Mouse (Mus musculus) forebrain, embryonic 15.5 days (tissue): ENCODE measurements at regions not wholly inside any gene's neighbourhood (a gene's known extent, or its start where the extent isn't known, plus 50 kb on each side); places are given as distances from the start of the nearest gene placed in this dataset.

ENCODE experiments used
- ATAC-seq: fragments of 200-750 bp; cut with Nextera tagmentation; replicated peaks from 2 replicates; pipeline ENCODE4 v1.8.0; 2017; ENCODE audit warnings: mild to moderate bottlenecking, moderate TSS enrichment, moderate library complexity
- H3K27ac ChIP-seq: fragments of 300-500 bp; sonication (generic); replicated peaks from 2 replicates; pipeline ENCODE4 v1.5.1; 2015; ENCODE audit warnings: mild to moderate bottlenecking, inconsistent platforms
- H3K27me3 ChIP-seq: fragments of 300-500 bp; sonication (generic); 2 replicates; pipeline ENCODE4 v1.6.1; 2015; ENCODE audit warnings: inconsistent platforms
- H3K36me3 ChIP-seq: fragments of 300-500 bp; sonication (generic); 2 replicates; pipeline ENCODE4 v1.6.1; 2015; ENCODE audit warnings: mild to moderate bottlenecking, inconsistent platforms
- H3K4me1 ChIP-seq: fragments of 300-500 bp; sonication (generic); 2 replicates; pipeline ENCODE4 v1.6.1; 2015; ENCODE audit warnings: inconsistent platforms
- H3K4me2 ChIP-seq: fragments of 300-500 bp; sonication (generic); replicated peaks from 2 replicates; pipeline ENCODE4 v1.6.1; 2015; ENCODE audit warnings: mild to moderate bottlenecking, inconsistent platforms
- H3K4me3 ChIP-seq: fragments of 300-500 bp; sonication (generic); 2 replicates; pipeline ENCODE4 v1.5.1; 2015; ENCODE audit warnings: mild to moderate bottlenecking, inconsistent platforms
- H3K9ac ChIP-seq: fragments of 300-500 bp; sonication (generic); replicated peaks from 2 replicates; pipeline ENCODE4 v1.6.1; 2015; ENCODE audit warnings: mild to moderate bottlenecking, inconsistent platforms
- H3K9me3 ChIP-seq: fragments of 300-500 bp; sonication (generic); 2 replicates; pipeline ENCODE4 v1.6.1; 2016; ENCODE audit warnings: inconsistent platforms
- WGBS: fragments of 180-500 bp; shearing (Covaris S2); methylation state at CpG from one replicate; pipeline ENCODE4 v1.1.7; 2015; ENCODE audit warnings: mixed read lengths; 5-methylcytosine and 5-hydroxymethylcytosine counted together

DNA sequence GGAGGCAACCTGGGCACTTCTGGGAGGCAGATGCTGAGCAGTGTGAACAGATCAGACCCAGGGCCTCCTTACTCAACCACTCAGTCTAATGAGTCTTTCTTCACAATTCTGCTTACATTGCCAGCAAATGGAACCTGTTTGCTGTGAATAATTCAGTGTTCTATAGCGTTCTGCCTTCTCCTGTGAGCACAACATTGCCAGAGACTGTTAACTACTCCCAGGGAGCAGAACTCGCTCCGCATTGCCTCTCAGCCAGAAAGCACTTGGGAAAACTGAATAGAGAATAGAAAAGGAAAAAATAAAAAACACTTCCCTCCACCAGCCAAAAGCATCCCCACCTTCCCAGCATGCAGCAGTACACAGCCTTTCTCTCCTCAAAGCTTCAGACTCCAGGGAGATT lies 51.5 kb downstream of the Aym1 start:
- peak overlapping the region; percentile 39; the same call in 1 of the 2 replicates for H3K27ac ChIP-seq
- no peak overlapping the region for H3K9ac ChIP-seq
- no peaks in the 10 kb centered on the region for H3K9me3 ChIP-seq
- H3K4me3 ChIP-seq = no peak overlapping the region
- ATAC-seq = no peak
- no peaks in the 10 kb centered on the region for H3K27me3 ChIP-seq
- no peak overlapping the region for H3K4me2 ChIP-seq
- peaks cover 17% of the 10 kb centered on the region; the same call in 1 of the 2 replicates for H3K4me1 ChIP-seq
- WGBS = 37% methylated on average over 3 of the region's 3 CpGs
- H3K36me3 ChIP-seq = no peaks in the 10 kb centered on the region

DNA sequence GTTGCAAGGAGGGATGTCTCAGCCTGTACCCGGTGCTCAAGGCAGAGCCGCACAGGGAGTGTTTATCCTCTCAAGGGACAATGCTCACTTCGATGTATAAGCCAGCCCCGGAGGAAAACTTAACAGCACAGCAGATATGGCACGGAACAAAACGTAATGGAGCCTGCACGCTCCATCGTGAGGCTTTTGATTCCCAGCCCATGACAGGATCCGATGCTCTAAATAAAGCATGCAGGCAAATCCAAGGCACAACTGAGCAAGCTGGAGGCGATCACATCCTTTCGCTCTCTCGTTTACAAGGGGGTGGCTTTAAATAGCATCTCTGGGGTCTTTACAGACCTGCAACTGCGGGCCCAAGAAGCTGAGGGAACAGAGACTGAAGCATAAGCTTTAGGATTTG lies 53.9 kb downstream of the Aym1 start:
- H3K9ac ChIP-seq = peak overlapping the region; percentile 9; the same call in 1 of the 2 replicates
- no peak overlapping the region for H3K4me2 ChIP-seq
- WGBS = 54% methylated on average over 13 of the region's 13 CpGs
- no peak for ATAC-seq
- H3K27me3 ChIP-seq = no peaks in the 10 kb centered on the region
- H3K4me3 ChIP-seq = no peak overlapping the region
- H3K4me1 ChIP-seq = peaks cover 23% of the 10 kb centered on the region
- H3K36me3 ChIP-seq = no peaks in the 10 kb centered on the region
- H3K9me3 ChIP-seq = no peaks in the 10 kb centered on the region
- H3K27ac ChIP-seq = peak overlapping the region; percentile 23

DNA sequence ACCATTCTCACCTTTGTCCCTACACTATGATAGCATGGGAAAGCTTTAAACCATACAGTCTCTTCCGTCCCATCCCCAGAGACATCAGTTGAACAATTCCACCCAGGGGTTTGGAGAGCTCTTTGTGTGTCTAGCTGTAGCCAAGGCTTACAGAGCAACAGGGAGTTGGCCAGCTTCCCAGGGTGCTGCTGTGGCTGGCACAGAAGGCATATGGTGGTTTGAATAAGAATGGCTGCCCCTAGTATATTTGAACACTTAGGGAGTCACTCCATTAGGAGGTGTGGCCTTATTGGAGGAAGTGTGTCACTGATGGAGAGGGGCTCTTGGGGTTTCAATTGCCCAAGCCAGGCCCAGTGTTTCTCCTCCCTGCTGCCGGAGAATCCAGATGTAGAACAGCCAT lies 57.5 kb downstream of the Aym1 start:
- Histone ChIP-seq H3K4me1 (peaks cover 17% of the 10 kb centered on the region), H3K9ac (no peak overlapping the region), H3K27me3 (no peaks in the 10 kb centered on the region), H3K27ac (no peak overlapping the region), H3K9me3 (no peaks in the 10 kb centered on the region), H3K36me3 (no peaks in the 10 kb centered on the region), H3K4me3 (no peak overlapping the region), H3K4me2 (no peak overlapping the region)
- ATAC-seq = peak; percentile 77
- WGBS = 29% methylated on average over 2 of the region's 2 CpGs

- H3K9ac ChIP-seq = no peak overlapping the region
- ATAC-seq = no peak
- H3K27me3 ChIP-seq = no peaks in the 10 kb centered on the region
- H3K27ac ChIP-seq = no peak overlapping the region
- no peak overlapping the region for H3K4me2 ChIP-seq
- WGBS = 87% methylated on average over 22 of the region's 22 CpGs
- peaks cover 14% of the 10 kb centered on the region for H3K4me1 ChIP-seq
- H3K4me3 ChIP-seq = no peak overlapping the region
- H3K36me3 ChIP-seq = no peaks in the 10 kb centered on the region
- no peaks in the 10 kb centered on the region for H3K9me3 ChIP-seq
These were observed 61.4 kb downstream of the Aym1 start for GRCm38 (mm10) chr5:113418335-113419013.

DNA sequence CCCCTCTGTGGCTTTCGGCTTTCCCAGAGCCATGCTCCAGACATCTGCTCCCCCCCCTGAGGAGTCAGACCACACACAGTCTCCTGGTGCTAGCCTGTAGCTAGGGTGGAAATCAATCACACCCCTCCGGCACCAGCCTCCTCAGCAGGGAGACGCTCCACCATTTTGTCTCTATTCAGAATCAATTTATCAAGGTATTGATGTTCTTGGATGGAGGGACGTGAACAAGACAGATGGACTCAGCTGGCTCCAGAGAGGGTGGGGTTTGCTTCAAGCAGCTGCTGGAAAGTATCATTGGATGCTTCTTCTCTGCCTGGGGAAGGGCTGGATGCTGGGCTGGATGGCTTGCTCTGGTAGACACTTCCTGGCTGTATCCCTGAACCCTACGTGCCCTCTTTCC lies 63.5 kb downstream of the Aym1 start:
- H3K4me2 ChIP-seq = no peak overlapping the region
- no peak for ATAC-seq
- no peaks in the 10 kb centered on the region for H3K27me3 ChIP-seq
- WGBS = 47% methylated on average over 5 of the region's 5 CpGs
- H3K4me3 ChIP-seq = no peak overlapping the region
- peaks cover 8% of the 10 kb centered on the region for H3K4me1 ChIP-seq
- H3K36me3 ChIP-seq = no peaks in the 10 kb centered on the region
- no peak overlapping the region for H3K9ac ChIP-seq
- no peaks in the 10 kb centered on the region for H3K9me3 ChIP-seq
- no peak overlapping the region for H3K27ac ChIP-seq

DNA sequence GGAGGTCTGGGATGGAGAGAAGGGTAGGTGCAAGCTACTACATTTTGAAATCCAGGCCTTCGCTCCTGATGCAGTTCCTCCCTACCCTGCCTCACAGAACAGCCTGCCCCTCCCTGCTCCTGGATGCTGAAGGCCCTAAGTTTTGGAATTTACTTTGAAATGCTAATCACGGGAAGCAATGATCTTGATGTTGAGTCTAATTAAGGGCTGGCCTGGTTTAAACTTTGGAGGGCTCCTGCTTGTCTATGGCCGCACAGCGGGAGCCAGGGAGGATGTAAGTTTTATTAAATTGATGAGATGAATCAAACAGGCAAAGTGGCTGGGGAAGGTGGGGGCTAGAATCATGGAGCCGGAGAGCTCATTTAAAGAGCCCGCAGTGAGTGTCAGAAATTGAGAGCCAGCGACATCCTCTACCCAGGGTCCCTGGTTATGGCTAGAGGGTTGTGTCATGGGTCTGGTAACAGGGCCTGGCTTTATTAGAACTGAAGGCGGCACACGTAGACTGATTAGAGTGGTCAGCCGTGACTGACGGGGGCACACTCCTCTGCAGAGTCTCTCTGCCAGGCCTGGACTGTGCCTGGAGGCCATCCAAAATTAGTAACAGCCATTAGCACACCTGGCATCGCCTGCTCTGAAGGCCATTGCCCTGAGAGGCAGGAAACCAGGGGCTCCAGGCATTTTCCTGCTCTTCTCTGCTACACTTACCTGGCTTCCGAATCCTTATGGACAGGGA lies 65.1 kb downstream of the Aym1 start:
- H3K27me3 ChIP-seq = no peaks in the 10 kb centered on the region
- no peaks in the 10 kb centered on the region for H3K9me3 ChIP-seq
- WGBS = 35% methylated on average over 13 of the region's 13 CpGs
- no peak for ATAC-seq
- H3K9ac ChIP-seq = no peak overlapping the region
- no peak overlapping the region for H3K27ac ChIP-seq
- no peaks in the 10 kb centered on the region for H3K36me3 ChIP-seq
- H3K4me3 ChIP-seq = no peak overlapping the region
- H3K4me1 ChIP-seq = peaks cover 8% of the 10 kb centered on the region
- H3K4me2 ChIP-seq = no peak overlapping the region

- H3K27ac ChIP-seq = no peak overlapping the region
- H3K9me3 ChIP-seq = no peaks in the 10 kb centered on the region
- no peak overlapping the region for H3K9ac ChIP-seq
- 84% methylated on average over 3 of the region's 3 CpGs for WGBS
- H3K4me1 ChIP-seq = peaks cover 8% of the 10 kb centered on the region
- no peak for ATAC-seq
- H3K4me3 ChIP-seq = no peak overlapping the region
- H3K4me2 ChIP-seq = no peak overlapping the region
- H3K36me3 ChIP-seq = no peaks in the 10 kb centered on the region
- no peaks in the 10 kb centered on the region for H3K27me3 ChIP-seq
These were observed 65.6 kb downstream of the Aym1 start for GRCm38 (mm10) chr5:113422726-113423110.

DNA sequence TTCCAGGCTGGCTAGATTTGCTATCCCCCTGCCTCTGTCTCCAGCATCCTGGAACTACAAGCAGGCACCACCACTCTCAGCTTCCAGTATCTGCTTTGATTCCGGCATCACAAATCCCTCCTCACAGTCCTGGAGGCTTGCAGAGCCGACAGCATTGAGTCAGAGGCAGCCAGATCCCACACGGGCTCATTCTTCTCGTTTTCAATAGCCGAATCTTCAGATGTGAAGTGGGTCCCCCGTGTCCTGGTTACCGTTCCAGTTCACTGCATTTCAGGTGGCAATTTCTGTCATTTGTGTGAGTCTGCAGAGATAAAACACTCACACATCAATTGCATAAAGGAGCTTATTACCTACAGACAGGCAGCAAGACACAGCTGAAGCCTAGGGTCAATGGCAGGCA lies 62.4 kb upstream of the Wscd2 start:
- H3K27me3 ChIP-seq = no peaks in the 10 kb centered on the region
- no peak overlapping the region for H3K9ac ChIP-seq
- ATAC-seq = no peak; the same call in 1 of the 2 replicates
- H3K4me2 ChIP-seq = no peak overlapping the region
- H3K36me3 ChIP-seq = no peaks in the 10 kb centered on the region
- 48% methylated on average over 7 of the region's 7 CpGs for WGBS
- peak overlapping the region; percentile 4; the same call in 1 of the 2 replicates for H3K27ac ChIP-seq
- H3K4me1 ChIP-seq = no peaks in the 10 kb centered on the region
- H3K4me3 ChIP-seq = no peak overlapping the region
- no peaks in the 10 kb centered on the region for H3K9me3 ChIP-seq

DNA sequence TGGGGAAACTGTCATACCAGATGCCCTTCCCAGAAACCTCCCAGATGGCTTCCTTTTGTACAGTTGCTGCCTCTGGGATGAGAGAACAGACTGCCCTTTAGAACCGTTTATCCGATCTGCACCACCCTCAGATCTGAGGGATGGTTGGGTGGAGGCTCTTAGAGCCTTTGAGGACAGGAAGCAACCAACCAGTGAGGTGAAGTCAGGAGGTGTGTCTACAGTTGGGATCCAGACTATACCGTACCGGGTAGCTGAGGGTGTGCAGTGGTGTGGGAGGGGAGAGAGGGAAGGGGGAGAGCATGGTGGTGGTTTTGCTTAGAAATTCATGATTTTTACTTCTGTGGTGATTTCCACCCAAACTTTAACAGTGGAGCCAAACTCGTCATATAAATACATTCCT lies 58.8 kb upstream of the Wscd2 start:
- Histone ChIP-seq H3K9me3 (no peaks in the 10 kb centered on the region), H3K27ac (no peak overlapping the region), H3K27me3 (no peaks in the 10 kb centered on the region), H3K36me3 (no peaks in the 10 kb centered on the region), H3K9ac (no peak overlapping the region), H3K4me1 (no peaks in the 10 kb centered on the region), H3K4me2 (no peak overlapping the region), H3K4me3 (no peak overlapping the region)
- WGBS = 75% methylated on average over 5 of the region's 5 CpGs
- ATAC-seq = no peak

DNA sequence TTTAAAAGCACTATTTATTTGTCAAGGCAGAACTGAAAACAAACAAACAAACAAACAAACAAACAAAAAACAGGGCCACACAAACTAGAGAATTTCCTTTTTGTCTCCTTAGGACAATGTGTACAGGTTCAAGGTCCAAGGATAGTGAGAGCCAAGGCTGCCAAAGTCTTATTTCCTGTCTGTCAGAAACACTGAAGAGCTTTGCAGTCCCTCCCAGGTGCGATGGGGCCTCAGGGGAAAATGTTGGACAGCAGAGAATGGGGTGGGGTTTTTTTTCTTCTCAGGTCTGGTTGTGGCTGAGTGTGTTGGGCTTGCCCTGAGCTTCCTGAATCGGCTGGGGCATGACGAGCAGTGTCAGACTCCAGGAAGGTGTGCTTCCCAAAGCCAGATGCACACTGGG lies 53.1 kb upstream of the Wscd2 start:
- WGBS = 79% methylated on average over 3 of the region's 3 CpGs

More for the DNA sequence above, 53.1 kb upstream of the Wscd2 start:
- Histone ChIP-seq H3K9me3 (no peaks in the 10 kb centered on the region), H3K4me3 (no peak overlapping the region), H3K27me3 (no peaks in the 10 kb centered on the region), H3K27ac (no peak overlapping the region), H3K36me3 (no peaks in the 10 kb centered on the region), H3K4me2 (no peak overlapping the region), H3K9ac (no peak overlapping the region), H3K4me1 (peaks cover 3% of the 10 kb centered on the region; the same call in 1 of the 2 replicates)
- ATAC-seq = no peak
